Mouse (Mus musculus): ENCODE results near the gene Acp6.

DNA sequence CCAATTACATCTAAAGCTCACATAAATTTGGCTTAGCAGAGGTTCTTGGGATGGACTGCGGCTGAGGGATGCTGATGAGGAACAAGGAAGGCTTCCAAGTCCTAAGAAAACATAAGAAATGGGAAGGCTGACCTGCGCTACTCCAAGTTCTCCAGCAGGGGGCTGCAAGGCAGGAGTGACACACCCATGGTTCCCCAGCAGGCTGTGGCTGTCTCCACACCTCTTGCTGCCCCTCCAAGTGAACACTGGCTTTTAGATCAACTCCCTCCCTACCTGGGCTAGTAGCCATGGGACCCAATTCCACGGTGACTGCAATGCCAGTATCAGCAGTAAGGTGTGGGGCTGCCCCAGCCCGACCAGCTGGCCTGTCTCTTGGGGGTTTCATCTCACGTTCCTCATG is 43.4 kb downstream of the Acp6 start:
- TF ChIP-seq GATA1 (IDR thresholded peaks at IDR 0.05; ENCODE audit: borderline replicate concordance, low read length) (no peak), FLI1 (IDR thresholded peaks at IDR 0.05; ENCODE audit: low read length) (no peak)

Measured in megakaryocyte, embryonic 14.5 days (primary cell).